Mouse (Mus musculus) heart, postnatal 0 days (tissue): ENCODE measurements at regions not wholly inside any gene's neighbourhood (a gene's known extent, or its start where the extent isn't known, plus 50 kb on each side); places are given as distances from the start of the nearest gene placed in this dataset.

Experiments
- CTCF ChIP-seq: IDR thresholded peaks from 2 replicates; pipeline ENCODE4 v1.5.1; 2016; ENCODE audit warnings: antibody characterized with exemption, control low read depth, low read depth
- EP300 ChIP-seq: IDR thresholded peaks from 2 replicates; pipeline ENCODE4 v1.6.1; 2016; ENCODE audit warnings: antibody characterized with exemption, low read depth

DNA sequence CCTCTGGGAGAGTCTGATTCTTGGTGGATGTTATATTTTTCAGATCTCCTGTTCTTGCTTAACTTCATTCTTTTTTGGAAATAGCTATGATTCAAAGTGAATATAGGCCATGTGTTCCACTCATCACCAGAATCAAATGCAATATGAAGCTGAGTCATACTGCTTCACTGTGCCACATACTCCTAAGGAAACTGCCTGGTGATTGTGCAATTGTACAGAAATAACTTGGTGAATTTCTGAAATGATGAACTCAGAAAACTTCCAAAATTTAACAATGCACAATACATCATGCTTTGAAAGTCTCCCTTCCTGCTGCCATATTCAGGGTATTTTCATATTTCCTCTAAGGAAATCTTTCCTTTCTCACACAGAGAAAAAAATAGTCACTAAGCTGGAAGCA lies 518.9 kb upstream of the Pbx1 start:
- TF ChIP-seq CTCF (no peak), EP300 (no peak)
